Mouse (Mus musculus): Measurements from ENCODE around the gene Acoxl. TPM values are rescaled to one million over a fixed set of nuclear protein-coding genes. Genes with fewer than 3 reads are reported as not detected.
A peak's percentile ranks its signal among the peaks of the same experiment; 100 is the strongest.

Acoxl gene
- total RNA-seq, 2 experiments from 2014 or later = not detected

GRCm38 (mm10) chr2:127890526-127890925 is 51.9 kb downstream of the Acoxl start:
- intact Hi-C loops (cut with DNase I) = loop anchor here (2.0 kb wide), 1 partner anchor 232 kb away; no protein-coding TSS in a partner anchor
- no peak for DNase-seq (ENCODE audit: low spot score in 2 of 2)

GRCm38 (mm10) chr2:127891056-127891455 is 52.4 kb downstream of the Acoxl start:
- no peak for DNase-seq (ENCODE audit: low spot score in 2 of 2)
- intact Hi-C loops (cut with DNase I) = loop anchor here (2.0 kb wide), 1 partner anchor 232 kb away; no protein-coding TSS in a partner anchor

GRCm38 (mm10) chr2:127894890-127895289 is 56.2 kb downstream of the Acoxl start:
- intact Hi-C loops (cut with DNase I) = no loop called here
- peak in 1 of 2 experiments; percentile 36 for DNase-seq (ENCODE audit: low spot score in 2 of 2)

GRCm38 (mm10) chr2:127897718-127898117 is 59.0 kb downstream of the Acoxl start:
- no peak for DNase-seq (ENCODE audit: low spot score in 2 of 2)
- intact Hi-C loops (cut with DNase I) = no loop called here

- DNase-seq (ENCODE audit: low spot score in 2 of 2) = no peak
- intact Hi-C loops (cut with DNase I) = no loop called here
These were observed 66.2 kb downstream of the Acoxl start for GRCm38 (mm10) chr2:127904918-127905317.

- no peak for DNase-seq (ENCODE audit: low spot score in 2 of 2)
- intact Hi-C loops (cut with DNase I) = no loop called here
These were observed 68.5 kb downstream of the Acoxl start for GRCm38 (mm10) chr2:127906973-127907678.

- intact Hi-C loops (cut with DNase I) = no loop called here
- no peak for DNase-seq (ENCODE audit: low spot score in 2 of 2)
These were observed 69.0 kb downstream of the Acoxl start for GRCm38 (mm10) chr2:127907679-127908042.

GRCm38 (mm10) chr2:127908881-127909280 is 70.2 kb downstream of the Acoxl start:
- DNase-seq (ENCODE audit: low spot score in 2 of 2) = no peak
- intact Hi-C loops (cut with DNase I) = no loop called here

GRCm38 (mm10) chr2:127909790-127910189 is 71.1 kb downstream of the Acoxl start:
- intact Hi-C loops (cut with DNase I) = no loop called here
- DNase-seq (ENCODE audit: low spot score in 2 of 2) = no peak

GRCm38 (mm10) chr2:127911579-127911978 is 72.9 kb downstream of the Acoxl start:
- intact Hi-C loops (cut with DNase I) = no loop called here
- DNase-seq (ENCODE audit: low spot score in 2 of 2) = no peak

GRCm38 (mm10) chr2:127914047-127914446 is 75.4 kb downstream of the Acoxl start:
- intact Hi-C loops (cut with DNase I) = no loop called here
- DNase-seq (ENCODE audit: low spot score in 2 of 2) = no peak

GRCm38 (mm10) chr2:127916804-127917410 is 78.2 kb downstream of the Acoxl start:
- intact Hi-C loops (cut with DNase I) = no loop called here
- no peak for DNase-seq (ENCODE audit: low spot score in 2 of 2)

GRCm38 (mm10) chr2:127919740-127920139 is 81.1 kb downstream of the Acoxl start:
- no peak for DNase-seq (ENCODE audit: low spot score in 2 of 2)
- intact Hi-C loops (cut with DNase I) = no loop called here

- intact Hi-C loops (cut with DNase I) = no loop called here
These were observed 83.6 kb downstream of the Acoxl start for GRCm38 (mm10) chr2:127922036-127922901.

GRCm38 (mm10) chr2:127923077-127923680 is 84.5 kb downstream of the Acoxl start:
- intact Hi-C loops (cut with DNase I) = no loop called here
- DNase-seq (ENCODE audit: low spot score in 2 of 2) = peak in 1 of 2 experiments; percentile 21

More at GRCm38 (mm10) chr2:127922036-127922901, 83.6 kb downstream of the Acoxl start:
- DNase-seq (ENCODE audit: low spot score in 2 of 2) = no peak

- DNase-seq (ENCODE audit: low spot score in 2 of 2) = no peak
- intact Hi-C loops (cut with DNase I) = no loop called here
These were observed 88.1 kb downstream of the Acoxl start for GRCm38 (mm10) chr2:127926679-127927324.

- peak in 1 of 2 experiments; percentile 4 for DNase-seq (ENCODE audit: low spot score in 2 of 2)
- intact Hi-C loops (cut with DNase I) = no loop called here
These were observed 89.0 kb downstream of the Acoxl start for GRCm38 (mm10) chr2:127927452-127928273.

- intact Hi-C loops (cut with DNase I) = no loop called here
- DNase-seq (ENCODE audit: low spot score in 2 of 2) = no peak
These were observed 89.6 kb downstream of the Acoxl start for GRCm38 (mm10) chr2:127928279-127928678.

- DNase-seq (ENCODE audit: low spot score in 2 of 2) = no peak
- intact Hi-C loops (cut with DNase I) = no loop called here
These were observed 90.2 kb downstream of the Acoxl start for GRCm38 (mm10) chr2:127928871-127929270.

Measured in left cerebral cortex, postnatal 25 days (tissue).